Mouse (Mus musculus) gastrocnemius, adult 2 months (tissue): ENCODE results near the gene Mctp2. TPM values are rescaled to one million over a fixed set of nuclear protein-coding genes. Genes with fewer than 3 reads are reported as not detected.
"Not testable (repeated sequence)": the region's sequence is repeated elsewhere in the genome, so short reads cannot be mapped to it uniquely, and the experiment has no call there.

ENCODE experiments used
- DNase-seq: peaks from one replicate; pipeline ENCODE4 v3.0.0; 2022
- H3K27ac ChIP-seq: fragments of 200-600 bp; 2 replicates; pipeline ENCODE4 v1.8.1; 2022; ENCODE audit warnings: mild to moderate bottlenecking
- H3K4me3 ChIP-seq: fragments of 200-600 bp; 2 replicates; pipeline ENCODE4 v1.8.1; 2022; ENCODE audit warnings: mild to moderate bottlenecking, moderate library complexity
- CTCF ChIP-seq: fragments of 200-600 bp; IDR thresholded peaks from 2 replicates; pipeline ENCODE4 v1.8.1; 2022; ENCODE audit warnings: antibody characterized with exemption, mild to moderate bottlenecking, moderate library complexity
- intact Hi-C: fragments of 180-260 bp; cut with DNase I; formaldehyde crosslinking; loops from one replicate; pipeline ENCODE4 v1.15.1; 2025
- total RNA-seq, 2 experiments: library from RNA; stranded (reverse); gene quantifications; 2 replicates each; pipeline ENCODE4 v1.2.3; 2021

Mctp2 gene
- total RNA-seq, 2 experiments from 2014 or later, result 0.05 to 0.14 TPM

- H3K4me3 ChIP-seq, result no peak overlapping the region
- DNase-seq, result no peak
- intact Hi-C loops, result no loop called here
- TF ChIP-seq CTCF, result no peak
- no peak overlapping the region for H3K27ac ChIP-seq
Observed at GRCm38 (mm10) chr7:72297013-72297412, 9.4 kb downstream of the Mctp2 start.

GRCm38 (mm10) chr7:72296171-72296570, 10.2 kb downstream of the Mctp2 start:
- no peak for DNase-seq
- no peak for TF ChIP-seq CTCF
- intact Hi-C loops, result no loop called here
- Histone ChIP-seq H3K4me3 (no peak overlapping the region), H3K27ac (no peak overlapping the region)

- TF ChIP-seq CTCF, result no peak
- intact Hi-C loops, result no loop called here
Observed at GRCm38 (mm10) chr7:72294886-72295285, 11.5 kb downstream of the Mctp2 start.

GRCm38 (mm10) chr7:72293784-72294538, 12.4 kb downstream of the Mctp2 start:
- Histone ChIP-seq H3K27ac (no peak overlapping the region), H3K4me3 (no peak overlapping the region)
- no peak for TF ChIP-seq CTCF
- intact Hi-C loops, result no loop called here
- DNase-seq, result no peak

More at GRCm38 (mm10) chr7:72294886-72295285, 11.5 kb downstream of the Mctp2 start:
- DNase-seq, result no peak
- no peak overlapping the region for H3K27ac ChIP-seq
- H3K4me3 ChIP-seq, result no peak overlapping the region

- no peak overlapping the region for H3K4me3 ChIP-seq
- no peak for TF ChIP-seq CTCF
- intact Hi-C loops, result no loop called here
- DNase-seq, result no peak
- H3K27ac ChIP-seq, result no peak overlapping the region
Observed at GRCm38 (mm10) chr7:72292232-72292913, 14.0 kb downstream of the Mctp2 start.

- no peak for TF ChIP-seq CTCF
- intact Hi-C loops, result no loop called here
- no peak for DNase-seq
- Histone ChIP-seq H3K27ac (no peak overlapping the region), H3K4me3 (no peak overlapping the region)
Observed at GRCm38 (mm10) chr7:72280721-72281120, 25.7 kb downstream of the Mctp2 start.

- Histone ChIP-seq H3K4me3 (no peak overlapping the region), H3K27ac (no peak overlapping the region)
- no peak for TF ChIP-seq CTCF
- DNase-seq, result no peak
- intact Hi-C loops, result no loop called here
Observed at GRCm38 (mm10) chr7:72278412-72278811, 28.0 kb downstream of the Mctp2 start.

GRCm38 (mm10) chr7:72275513-72275912, 30.9 kb downstream of the Mctp2 start:
- intact Hi-C loops, result no loop called here
- H3K4me3 ChIP-seq, result no peak overlapping the region
- no peak overlapping the region for H3K27ac ChIP-seq
- no peak for TF ChIP-seq CTCF
- no peak for DNase-seq

- intact Hi-C loops, result no loop called here
- TF ChIP-seq CTCF, result no peak
- Histone ChIP-seq H3K4me3 (no peak overlapping the region), H3K27ac (no peak overlapping the region)
- no peak for DNase-seq
Observed at GRCm38 (mm10) chr7:72271546-72271945, 34.9 kb downstream of the Mctp2 start.

- Histone ChIP-seq H3K4me3 (no peak overlapping the region), H3K27ac (no peak overlapping the region)
- intact Hi-C loops, result no loop called here
- no peak for DNase-seq
- TF ChIP-seq CTCF, result no peak
Observed at GRCm38 (mm10) chr7:72269994-72270393, 36.4 kb downstream of the Mctp2 start.

GRCm38 (mm10) chr7:72260766-72261655, 45.4 kb downstream of the Mctp2 start:
- H3K27ac ChIP-seq, result no peak overlapping the region
- no peak for TF ChIP-seq CTCF
- no peak overlapping the region for H3K4me3 ChIP-seq
- intact Hi-C loops, result no loop called here
- DNase-seq, result no peak

- no peak for DNase-seq
- no peak overlapping the region for H3K4me3 ChIP-seq
- no peak overlapping the region for H3K27ac ChIP-seq
- no peak for TF ChIP-seq CTCF
- intact Hi-C loops, result no loop called here
Observed at GRCm38 (mm10) chr7:72259045-72259444, 47.4 kb downstream of the Mctp2 start.

- intact Hi-C loops, H3K27ac ChIP-seq, DNase-seq, H3K4me3 ChIP-seq: not testable (repeated sequence)
Observed at GRCm38 (mm10) chr7:72250326-72250725, 56.1 kb downstream of the Mctp2 start.
